Mouse (Mus musculus): Measurements from ENCODE around the gene Tmem179. TPM values are rescaled to one million over a fixed set of nuclear protein-coding genes. Genes with fewer than 3 reads are reported as not detected.

Tmem179 gene
- polyA plus RNA-seq (2014; fragmentation: Illumina TruSeq; extraction: RNeasy Lipid Tissue Mini Kit (QIAGEN cat#74804); ENCODE audit: low read depth, low replicate concordance) = not detected

DNA sequence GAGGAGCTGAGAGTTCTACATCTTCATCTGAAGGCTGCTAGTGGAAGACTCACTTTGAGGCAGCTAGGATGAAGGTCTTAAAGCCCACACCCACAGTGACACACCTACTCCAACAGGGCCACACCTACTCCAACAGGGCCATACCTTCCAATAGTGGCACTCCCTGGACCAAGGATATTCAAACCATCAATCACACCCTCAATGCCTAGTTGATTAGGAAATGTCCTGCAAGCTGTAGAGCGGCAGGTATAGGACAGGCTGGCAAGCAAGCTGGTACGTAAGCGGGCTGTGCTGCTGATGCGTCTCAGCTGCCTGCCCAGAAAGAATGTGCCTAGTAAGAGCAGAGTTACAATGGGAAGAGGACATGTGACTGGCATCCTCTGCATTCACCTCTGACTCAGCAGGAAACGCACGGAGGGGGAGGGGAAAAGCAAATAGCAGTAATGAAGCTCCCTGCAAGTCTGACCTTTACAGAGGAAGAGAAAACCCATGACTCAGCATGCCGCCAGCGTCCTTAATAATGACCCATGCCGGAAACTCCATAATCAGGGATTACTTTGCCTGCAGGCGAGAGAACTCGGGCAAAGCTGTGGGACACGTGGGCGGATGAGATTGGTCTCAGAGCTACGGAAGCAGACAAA, at the start of gene Tmem179:
Gene Tmem179, minus strand, starts transcription at position 51 of the 641 bp plus-strand sequence.

DNA sequence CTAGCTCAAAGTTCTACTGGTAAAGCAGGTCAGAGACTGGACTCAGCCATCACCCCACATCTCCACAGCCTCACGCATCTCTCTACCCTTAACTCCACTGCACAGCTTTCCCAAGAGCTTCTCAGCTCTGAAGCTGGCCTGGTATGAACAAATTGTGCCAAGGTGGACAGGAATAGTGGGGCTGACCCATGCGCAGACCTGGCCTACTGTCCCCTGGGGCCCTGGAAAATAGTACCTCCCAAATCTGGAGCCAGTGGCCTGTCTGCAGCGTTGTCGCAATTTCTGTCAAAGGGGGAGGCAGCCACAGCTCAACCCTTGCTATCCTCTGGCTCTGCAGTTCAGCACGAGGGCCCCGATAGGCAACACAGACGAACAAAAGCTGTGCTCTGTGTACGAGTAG, 27.4 kb downstream of the Tmem179 start, which contains the start of gene A530016L24Rik:
Gene A530016L24Rik, plus strand, starts transcription at position 315 of the 400 bp plus-strand sequence.

Other genes starting within 250 kb of the Tmem179 start
- gene A530016L24Rik, start 27.3 kb downstream of the Tmem179 start, polyA plus RNA-seq (2014; fragmentation: Illumina TruSeq; extraction: RNeasy Lipid Tissue Mini Kit (QIAGEN cat#74804); ENCODE audit: low read depth, low replicate concordance) = 42.3 TPM
- gene Inf2, start 72.0 kb upstream of the Tmem179 start, polyA plus RNA-seq (2014; fragmentation: Illumina TruSeq; extraction: RNeasy Lipid Tissue Mini Kit (QIAGEN cat#74804); ENCODE audit: low read depth, low replicate concordance) = 15.4 TPM
- gene Adssl1, start 103.3 kb upstream of the Tmem179 start, polyA plus RNA-seq (2014; fragmentation: Illumina TruSeq; extraction: RNeasy Lipid Tissue Mini Kit (QIAGEN cat#74804); ENCODE audit: low read depth, low replicate concordance) = 119 TPM
- 35.2 TPM for gene Siva1, start 127.9 kb upstream of the Tmem179 start, polyA plus RNA-seq (2014; fragmentation: Illumina TruSeq; extraction: RNeasy Lipid Tissue Mini Kit (QIAGEN cat#74804); ENCODE audit: low read depth, low replicate concordance)
- gene Akt1, start 158.1 kb upstream of the Tmem179 start, polyA plus RNA-seq (2014; fragmentation: Illumina TruSeq; extraction: RNeasy Lipid Tissue Mini Kit (QIAGEN cat#74804); ENCODE audit: low read depth, low replicate concordance) = 155 TPM
- 4.8 TPM for gene Zbtb42, start 162.1 kb upstream of the Tmem179 start, polyA plus RNA-seq (2014; fragmentation: Illumina TruSeq; extraction: RNeasy Lipid Tissue Mini Kit (QIAGEN cat#74804); ENCODE audit: low read depth, low replicate concordance)
- 9.3 TPM for gene Cep170b, start 203.7 kb upstream of the Tmem179 start, polyA plus RNA-seq (2014; fragmentation: Illumina TruSeq; extraction: RNeasy Lipid Tissue Mini Kit (QIAGEN cat#74804); ENCODE audit: low read depth, low replicate concordance)
- 8.3 TPM for gene Pld4, start 243.9 kb upstream of the Tmem179 start, polyA plus RNA-seq (2014; fragmentation: Illumina TruSeq; extraction: RNeasy Lipid Tissue Mini Kit (QIAGEN cat#74804); ENCODE audit: low read depth, low replicate concordance)